Mouse (Mus musculus) liver, embryonic 14.5 days (tissue): ENCODE results near the gene Cwc27. TPM values are rescaled to one million over a fixed set of nuclear protein-coding genes. Genes with fewer than 3 reads are reported as not detected.

Experiments used
- ATAC-seq: fragments of 200-750 bp; cut with Nextera tagmentation; 2 replicates; pipeline ENCODE4 v1.8.0; 2017; ENCODE audit warnings: moderate number of reproducible peaks, mild to moderate bottlenecking, moderate library complexity; ENCODE audit not compliant: insufficient read depth
- DNase-seq, 3 experiments: peaks; one replicate each; pipeline ENCODE4 v3.0.0-alpha.2; 2012 to 2013; ENCODE audit warnings: low read depth in 3 of 3, low spot score in 3 of 3
- H3K27ac ChIP-seq: fragments of 300-500 bp; sonication (generic); 2 replicates; pipeline ENCODE4 v1.5.1; 2014; ENCODE audit warnings: moderate library complexity, mild to moderate bottlenecking, control low read depth, inconsistent platforms
- H3K27me3 ChIP-seq: fragments of 300-500 bp; sonication (generic); 2 replicates; pipeline ENCODE4 v1.6.1; 2014; ENCODE audit warnings: mild to moderate bottlenecking, low read length, moderate library complexity; ENCODE audit not compliant: control insufficient read depth, insufficient read depth
- H3K36me3 ChIP-seq: fragments of 300-500 bp; sonication (generic); replicated peaks from 2 replicates; pipeline ENCODE4 v1.6.1; 2014; ENCODE audit warnings: low read depth; ENCODE audit not compliant: control insufficient read depth, insufficient read depth
- H3K4me1 ChIP-seq, 2 experiments: fragments of 200-500 bp in 1 of 2; fragments of 300-500 bp in 1 of 2; sonication (generic) in 1 of 2; replicated peaks; 2 replicates each; pipeline ENCODE4 v1.6.1; 2012 to 2014; ENCODE audit warnings: antibody characterized with exemption in 1 of 2, inconsistent platforms in 1 of 2, low read length in 1 of 2; ENCODE audit not compliant: control insufficient read depth in 2 of 2, insufficient read depth in 2 of 2
- H3K4me2 ChIP-seq: fragments of 300-500 bp; sonication (generic); 2 replicates; pipeline ENCODE4 v1.6.1; 2014; ENCODE audit warnings: low read depth, mild to moderate bottlenecking, control low read depth, moderate library complexity
- H3K4me3 ChIP-seq, 2 experiments: fragments of 200-500 bp in 1 of 2; fragments of 300-500 bp in 1 of 2; sonication (generic) in 1 of 2; 2 replicates each; pipeline ENCODE4 v1.5.1; 2012 to 2014; ENCODE audit warnings: low read depth in 2 of 2, low read length in 2 of 2, mild to moderate bottlenecking in 2 of 2, control low read depth in 1 of 2, inconsistent platforms in 1 of 2, moderate library complexity in 1 of 2; ENCODE audit not compliant: insufficient read depth in 1 of 2
- H3K9ac ChIP-seq: fragments of 300-500 bp; sonication (generic); replicated peaks from 2 replicates; pipeline ENCODE4 v1.6.1; 2014; ENCODE audit warnings: mild to moderate bottlenecking, control low read depth, moderate library complexity
- H3K9me3 ChIP-seq: fragments of 300-500 bp; sonication (generic); 2 replicates; pipeline ENCODE4 v1.6.1; 2016; ENCODE audit warnings: low read length, mixed read lengths; ENCODE audit not compliant: control insufficient read depth
- CTCF ChIP-seq: IDR thresholded peaks from 2 replicates; pipeline ENCODE4 v1.5.1; 2016; ENCODE audit warnings: antibody characterized with exemption, low read depth, control low read depth
- EP300 ChIP-seq: IDR thresholded peaks from 2 replicates; pipeline ENCODE4 v1.6.1; 2016; ENCODE audit warnings: antibody characterized with exemption, low read depth
- WGBS: fragments of 180-500 bp; shearing (Covaris S2); extraction: QIAGEN DNeasy Blood & Tissue Kit; methylation state at CpG from one replicate; pipeline ENCODE4 v1.1.7; 2014; ENCODE audit not compliant: insufficient replicate concordance; 5-methylcytosine and 5-hydroxymethylcytosine counted together
- polyA plus RNA-seq, 2 experiments: library from polyadenylated mRNA; depleted of rRNA in 1 of 2; stranded (reverse) in 1 of 2; unstranded in 1 of 2; fragments of >200 nt; fragmentation: Nextera tagmentation in 1 of 2; extraction: Ambion mirVana in 1 of 2; gene quantifications; 2 replicates each; pipeline versions ENCODE4 v1.2.1 to v1.2.3; 2012 to 2014

Cwc27 gene
- polyA plus RNA-seq, 2 experiments: 4.9 to 7.8 TPM

DNA sequence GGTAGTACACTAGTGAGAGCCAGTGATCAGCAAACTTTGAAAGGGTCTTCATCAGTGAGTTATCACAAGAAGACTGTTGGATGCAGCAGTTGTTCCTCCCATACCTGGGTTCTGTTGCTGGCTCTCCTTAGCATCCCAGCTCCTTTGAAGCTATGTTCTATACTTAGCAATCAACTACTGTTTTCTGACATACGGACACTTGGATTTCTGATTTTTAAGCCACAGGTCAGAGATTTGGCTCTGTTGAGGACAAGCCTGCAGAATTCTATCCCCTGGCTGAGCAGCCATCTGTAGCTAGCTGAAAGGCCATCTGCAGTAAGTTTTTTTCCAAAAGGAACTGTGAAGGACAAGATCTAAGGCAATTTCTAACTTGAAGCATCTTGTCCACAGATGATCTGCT, 57.6 kb downstream of the Cwc27 start:
- Histone ChIP-seq H3K27me3 (no peaks in the 10 kb centered on the region), H3K4me3 (no peak overlapping the region), H3K9me3 (no peaks in the 10 kb centered on the region), H3K4me1 (no peaks in the 10 kb centered on the region), H3K4me2 (no peak overlapping the region), H3K27ac (no peak overlapping the region), H3K9ac (no peak overlapping the region), H3K36me3 (no peaks in the 10 kb centered on the region)
- no peak for DNase-seq
- WGBS: 67% methylated on average over 1 of the region's 1 CpGs
- TF ChIP-seq CTCF (no peak), EP300 (no peak)
- no peak for ATAC-seq

DNA sequence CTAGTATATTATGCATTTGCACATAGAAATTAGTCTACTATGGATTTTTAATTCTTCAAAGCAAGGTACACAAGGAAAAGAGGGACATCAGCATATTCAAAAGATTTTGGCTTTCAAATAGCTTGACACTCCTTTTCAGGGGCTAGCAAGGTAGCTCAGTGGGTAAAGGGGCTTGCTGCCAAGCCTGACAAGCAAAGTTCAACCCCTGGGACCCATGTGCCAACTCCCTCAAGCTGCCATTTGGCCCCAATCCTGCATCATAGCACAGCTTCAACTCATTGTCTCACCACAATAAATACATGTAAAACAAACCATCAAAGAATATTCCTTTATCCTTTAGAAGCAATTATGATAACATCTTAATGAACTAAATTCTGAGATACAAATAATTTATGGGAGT, 69.9 kb downstream of the Cwc27 start:
- no peak overlapping the region for H3K9ac ChIP-seq

DNA sequence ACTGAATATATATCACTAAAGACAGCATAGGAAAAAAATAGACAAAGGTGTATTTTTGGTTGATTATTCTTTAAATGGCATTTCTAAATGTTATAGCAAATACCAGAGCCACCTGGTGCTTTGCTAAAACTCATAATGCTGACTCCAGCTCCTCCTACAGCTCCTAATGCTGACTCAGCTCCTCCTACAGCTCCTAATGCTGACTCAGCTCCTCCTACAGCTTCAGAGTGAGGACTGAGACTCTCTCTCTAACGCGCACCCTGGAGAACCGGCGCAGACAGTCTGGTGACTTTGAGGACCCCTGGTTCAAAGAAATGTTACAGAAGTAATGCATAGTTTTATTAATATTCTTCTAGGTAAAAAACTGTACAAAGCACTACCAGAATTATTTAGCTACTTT, 74.1 kb downstream of the Cwc27 start:
- H3K9me3 ChIP-seq: no peaks in the 10 kb centered on the region
- TF ChIP-seq CTCF: no peak
- TF ChIP-seq EP300: no peak
- no peak overlapping the region for H3K4me3 ChIP-seq
- no peak for DNase-seq
- H3K27ac ChIP-seq: no peak overlapping the region
- no peaks in the 10 kb centered on the region for H3K27me3 ChIP-seq
- H3K36me3 ChIP-seq: no peaks in the 10 kb centered on the region
- no peak overlapping the region for H3K4me2 ChIP-seq
- WGBS: 84% methylated on average over 4 of the region's 4 CpGs
- H3K4me1 ChIP-seq: no peaks in the 10 kb centered on the region
- no peak overlapping the region for H3K9ac ChIP-seq
- no peak for ATAC-seq

More for the DNA sequence above, 69.9 kb downstream of the Cwc27 start:
- H3K9me3 ChIP-seq: no peaks in the 10 kb centered on the region
- TF ChIP-seq CTCF: no peak
- TF ChIP-seq EP300: no peak
- no peaks in the 10 kb centered on the region for H3K4me1 ChIP-seq
- H3K4me3 ChIP-seq: no peak overlapping the region
- no peak for DNase-seq
- H3K27ac ChIP-seq: no peak overlapping the region
- no peak overlapping the region for H3K4me2 ChIP-seq
- no peaks in the 10 kb centered on the region for H3K27me3 ChIP-seq
- no peak for ATAC-seq
- H3K36me3 ChIP-seq: no peaks in the 10 kb centered on the region

DNA sequence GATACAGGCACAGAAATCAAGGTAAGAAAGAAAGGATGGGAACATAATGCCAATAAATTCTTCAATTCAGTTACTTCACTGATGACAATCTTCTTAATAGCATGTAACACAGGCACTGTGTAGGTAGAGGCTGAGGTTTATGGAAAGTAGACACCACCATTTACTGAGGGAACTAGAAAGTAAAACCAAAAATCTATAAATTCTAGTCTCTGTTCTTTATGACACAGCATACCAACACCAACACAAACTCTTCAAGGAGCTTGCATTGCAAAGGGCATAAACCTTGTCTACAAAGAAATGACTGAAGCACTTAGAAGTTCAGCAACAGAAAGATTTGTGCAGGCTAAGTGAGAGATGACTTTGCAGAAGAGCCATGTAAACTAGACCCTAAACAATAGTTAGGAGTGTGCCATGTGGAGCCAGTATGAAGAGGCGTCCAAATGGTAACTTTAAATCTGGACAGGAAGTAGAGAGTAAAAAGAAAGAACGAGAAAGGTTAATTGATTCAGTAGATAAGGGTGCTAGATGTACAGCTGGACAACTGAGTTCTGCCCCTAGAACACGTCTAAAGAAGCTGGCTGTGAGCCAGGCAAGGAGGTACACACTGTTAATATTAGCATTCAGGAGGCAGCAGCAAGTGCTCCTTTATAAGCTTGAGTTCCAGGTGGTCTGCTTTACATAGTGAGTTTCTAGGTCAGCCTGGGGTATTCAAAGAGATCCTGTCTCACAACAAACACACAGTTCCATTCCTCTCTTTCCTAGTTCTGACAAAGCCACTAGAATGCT, 87.5 kb downstream of the Cwc27 start:
- Histone ChIP-seq H3K4me3 (no peak overlapping the region), H3K4me1 (no peaks in the 10 kb centered on the region), H3K27ac (no peak overlapping the region), H3K9ac (no peak overlapping the region), H3K9me3 (no peaks in the 10 kb centered on the region), H3K36me3 (no peaks in the 10 kb centered on the region), H3K4me2 (no peak overlapping the region), H3K27me3 (no peaks in the 10 kb centered on the region)
- WGBS: 49% methylated on average over 3 of the region's 3 CpGs
- DNase-seq (no peak), ATAC-seq (no peak)
- TF ChIP-seq EP300: no peak

DNA sequence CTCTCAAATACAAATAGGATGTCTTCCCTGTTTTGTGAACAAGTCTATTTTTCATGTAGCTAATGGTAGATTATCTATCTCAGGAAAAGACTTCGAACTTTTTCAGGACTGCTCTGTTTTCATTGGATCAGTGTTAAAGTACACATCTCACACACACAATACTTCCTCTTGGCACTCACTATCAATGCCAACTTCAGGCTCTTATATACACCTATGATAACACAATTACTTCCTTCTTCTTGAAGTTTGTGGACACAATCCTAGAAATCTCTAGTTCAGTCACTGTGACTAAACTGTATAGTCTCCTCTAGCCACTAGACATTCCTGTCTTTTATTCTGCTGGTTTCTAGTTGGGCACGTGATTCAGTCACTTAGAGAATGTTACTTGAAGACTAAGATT, 89.3 kb downstream of the Cwc27 start:
- TF ChIP-seq CTCF: no peak
- no peak for TF ChIP-seq EP300
- WGBS: 65% methylated on average over 2 of the region's 2 CpGs

More for the DNA sequence above, 89.3 kb downstream of the Cwc27 start:
- Histone ChIP-seq H3K4me1 (no peaks in the 10 kb centered on the region), H3K9ac (no peak overlapping the region), H3K36me3 (no peaks in the 10 kb centered on the region), H3K27me3 (no peaks in the 10 kb centered on the region), H3K9me3 (no peaks in the 10 kb centered on the region), H3K27ac (no peak overlapping the region), H3K4me2 (no peak overlapping the region), H3K4me3 (no peak overlapping the region)
- ATAC-seq: no peak
- DNase-seq: no peak
